Mouse (Mus musculus): ENCODE results near the gene Acsbg1.
"Not testable (repeated sequence)": the region's sequence is repeated elsewhere in the genome, so short reads cannot be mapped to it uniquely, and the experiment has no call there.

Gene Acsbg1

DNA sequence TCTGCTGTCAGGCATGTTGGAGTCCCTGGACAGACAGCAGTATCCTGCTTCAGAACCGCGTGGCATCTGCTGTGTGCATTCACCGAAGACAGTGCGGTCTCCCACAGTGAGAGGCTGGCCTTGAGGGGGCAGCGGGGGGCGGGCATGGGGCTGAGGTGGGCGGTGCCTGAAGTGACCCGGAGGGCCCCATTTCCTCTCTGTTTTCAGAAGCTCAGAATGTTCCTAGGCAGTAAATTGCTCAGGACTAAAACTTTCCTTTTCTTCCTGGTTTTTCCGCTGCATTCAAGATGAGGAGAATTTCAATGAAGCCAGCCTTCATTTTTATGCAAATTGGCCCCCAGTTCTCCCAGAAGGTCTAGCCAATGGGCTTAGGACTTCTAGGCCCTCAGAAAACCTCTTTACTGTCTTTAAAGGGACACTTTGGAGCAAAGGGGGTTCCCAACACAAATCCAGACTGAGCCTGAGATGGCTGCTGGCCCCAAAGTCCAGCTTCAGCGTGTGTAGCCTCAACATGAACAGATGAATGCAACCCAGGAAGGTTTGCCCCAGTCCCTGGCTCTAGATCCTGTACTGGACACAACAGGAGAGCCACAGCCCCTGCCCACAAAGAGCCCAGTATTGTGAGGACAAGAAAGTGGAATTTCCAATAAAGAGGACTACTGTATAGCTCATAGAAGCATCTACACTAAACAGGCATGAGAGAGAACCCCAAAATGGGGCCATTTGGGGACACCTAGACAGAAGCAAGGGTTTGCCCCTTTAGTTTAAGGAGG, at the start of gene Acsbg1:
Gene Acsbg1, minus strand, starts transcription at position 266 of the 773 bp plus-strand sequence.
- peak; percentile 29 for DNase-seq

DNA sequence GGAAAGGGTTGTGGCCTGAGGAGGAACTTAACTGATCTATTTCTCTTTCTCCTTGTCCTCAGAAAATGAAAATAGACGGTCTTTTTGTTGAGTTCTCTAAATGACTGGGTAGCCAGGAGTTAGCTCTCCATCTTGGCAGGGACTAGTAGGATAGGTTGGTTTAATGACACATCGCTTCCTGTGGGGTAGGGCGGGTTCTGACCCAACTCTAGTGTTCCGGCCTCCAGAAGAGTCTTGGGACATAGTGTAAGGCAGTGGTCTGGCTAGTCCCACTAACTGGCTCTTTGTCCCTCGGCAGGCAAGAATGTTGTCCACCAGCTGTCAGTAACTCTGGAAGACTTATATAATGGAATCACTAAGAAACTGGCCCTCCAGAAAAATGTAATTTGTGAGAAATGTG, 46.4 kb upstream of the Acsbg1 start:
- no peak for DNase-seq

DNA sequence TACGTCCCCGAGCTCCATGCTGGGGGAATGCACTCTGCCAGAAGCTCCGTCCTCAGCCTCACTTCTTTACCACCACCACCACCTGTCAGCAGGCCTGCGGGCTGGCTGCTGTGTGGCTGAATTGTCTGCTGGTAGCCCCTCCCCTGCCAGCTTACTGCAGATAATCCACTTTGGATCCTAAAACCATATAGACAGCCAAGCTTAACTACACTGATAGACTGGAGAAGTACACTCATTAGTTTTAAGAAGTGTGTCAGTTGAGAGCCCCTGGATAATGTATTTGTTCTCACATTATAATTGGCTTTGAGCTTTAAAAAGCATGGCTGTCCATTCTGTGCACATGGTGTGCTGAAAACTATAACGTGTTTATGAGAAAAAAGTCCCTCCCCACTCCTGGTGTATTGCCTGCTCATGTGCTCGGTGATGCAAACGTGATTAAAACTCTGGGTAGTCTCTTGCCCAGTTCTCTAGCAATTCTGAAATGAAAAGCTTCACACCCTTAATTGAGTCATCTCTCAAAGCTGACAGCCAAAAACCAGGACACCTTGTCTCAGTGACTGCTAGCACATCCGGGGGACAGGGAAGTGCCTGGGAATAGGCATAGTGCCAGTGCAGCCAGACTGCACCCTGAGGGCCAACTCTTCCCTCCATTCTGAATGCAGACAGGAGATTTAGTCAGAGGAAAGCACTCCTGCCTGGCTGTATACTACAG, 45.8 kb upstream of the Acsbg1 start:
- DNase-seq: peak; percentile 41

DNA sequence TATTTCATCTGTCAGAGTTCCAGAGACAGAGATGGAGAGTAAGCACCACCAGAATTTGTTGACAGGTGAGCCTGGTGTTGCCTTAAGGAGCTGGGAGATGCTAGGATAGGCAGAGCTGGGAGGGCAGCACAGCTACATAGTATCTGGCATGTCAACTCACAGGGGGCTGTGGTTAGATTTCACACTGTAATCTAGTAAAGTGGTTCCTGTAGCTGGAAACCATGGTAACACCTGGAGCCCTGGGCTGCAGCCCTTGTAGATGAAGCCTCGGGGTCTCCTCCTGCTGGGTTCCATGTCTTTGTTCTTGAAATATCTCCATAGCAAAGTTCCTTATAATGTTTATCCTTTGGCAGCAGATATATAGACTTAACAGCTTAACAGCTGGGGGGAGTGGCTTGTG, 43.9 kb upstream of the Acsbg1 start:
- DNase-seq: no peak

DNA sequence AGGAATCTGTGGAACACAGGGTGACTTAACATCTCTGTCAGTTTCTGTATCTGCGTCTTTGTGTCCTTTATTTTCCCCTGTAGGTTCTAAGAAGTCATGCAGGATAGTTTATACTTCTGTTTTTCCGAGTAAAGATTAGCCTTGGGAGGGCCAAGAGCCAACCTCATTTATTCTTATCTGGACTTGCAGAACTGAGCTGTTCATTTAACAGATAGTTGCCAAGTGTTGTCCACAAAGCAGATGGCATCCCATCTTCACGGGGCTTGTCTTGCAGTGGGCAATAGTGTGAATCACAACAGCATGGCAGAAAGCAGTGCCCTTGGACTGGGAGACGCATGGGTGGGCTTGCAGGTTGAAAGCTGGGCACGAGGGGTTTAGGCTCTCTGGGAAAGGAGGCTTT, 42.7 kb upstream of the Acsbg1 start:
- DNase-seq: no peak

DNA sequence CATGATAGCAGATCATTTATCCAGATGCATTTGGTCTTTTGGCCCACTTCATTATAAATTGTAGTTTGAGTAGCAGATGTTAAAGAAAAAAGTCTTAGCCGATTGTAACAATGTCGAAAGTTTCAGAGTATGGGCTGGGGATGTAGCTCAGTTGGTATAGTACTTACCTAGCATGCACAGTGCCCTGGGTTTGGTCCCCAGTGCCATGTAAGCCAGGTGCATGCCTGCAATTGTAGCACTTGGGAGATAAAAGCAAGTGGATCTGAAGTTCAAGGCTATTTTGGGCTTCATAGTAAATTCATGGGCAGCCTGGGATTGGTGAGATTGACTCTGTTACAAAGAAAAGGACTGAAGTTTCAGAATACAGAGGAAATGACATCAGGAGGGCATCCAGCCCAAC, 40.9 kb upstream of the Acsbg1 start:
- no peak for DNase-seq

DNA sequence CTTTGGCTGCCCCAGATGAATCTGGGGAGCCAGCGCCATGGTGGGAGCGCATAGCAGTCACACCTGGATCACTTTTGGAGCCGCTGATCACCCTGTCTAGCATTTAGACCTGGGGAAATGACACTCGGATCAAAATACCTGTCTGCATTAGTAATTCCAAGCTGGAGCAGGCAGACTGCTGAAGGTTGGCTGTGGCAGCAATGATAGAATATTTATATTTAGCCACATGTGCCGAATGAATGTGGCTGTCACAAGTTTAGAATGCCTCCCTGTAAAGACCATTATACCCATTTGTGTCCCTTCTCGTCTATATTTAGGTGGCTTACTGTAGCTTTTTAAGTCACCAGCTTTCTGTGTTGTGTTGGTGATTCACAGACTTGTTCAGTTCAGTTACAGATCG, 39.1 kb upstream of the Acsbg1 start:
- DNase-seq: no peak

DNA sequence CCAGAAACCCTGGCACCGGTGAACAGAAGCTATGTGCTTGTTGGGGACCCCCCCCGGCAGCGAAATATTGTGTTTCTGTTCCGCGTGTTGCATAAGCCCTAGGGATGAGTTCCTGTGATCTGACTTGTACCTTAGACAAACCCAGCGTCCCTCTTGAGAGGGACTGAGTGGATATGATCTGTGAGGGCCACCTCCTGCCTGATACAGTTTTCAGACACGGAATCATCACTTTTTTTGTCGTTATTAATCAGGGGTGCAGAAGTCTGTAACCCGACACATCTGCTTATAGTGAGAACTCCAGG, 38.5 kb upstream of the Acsbg1 start:
- DNase-seq: peak; percentile 26

DNA sequence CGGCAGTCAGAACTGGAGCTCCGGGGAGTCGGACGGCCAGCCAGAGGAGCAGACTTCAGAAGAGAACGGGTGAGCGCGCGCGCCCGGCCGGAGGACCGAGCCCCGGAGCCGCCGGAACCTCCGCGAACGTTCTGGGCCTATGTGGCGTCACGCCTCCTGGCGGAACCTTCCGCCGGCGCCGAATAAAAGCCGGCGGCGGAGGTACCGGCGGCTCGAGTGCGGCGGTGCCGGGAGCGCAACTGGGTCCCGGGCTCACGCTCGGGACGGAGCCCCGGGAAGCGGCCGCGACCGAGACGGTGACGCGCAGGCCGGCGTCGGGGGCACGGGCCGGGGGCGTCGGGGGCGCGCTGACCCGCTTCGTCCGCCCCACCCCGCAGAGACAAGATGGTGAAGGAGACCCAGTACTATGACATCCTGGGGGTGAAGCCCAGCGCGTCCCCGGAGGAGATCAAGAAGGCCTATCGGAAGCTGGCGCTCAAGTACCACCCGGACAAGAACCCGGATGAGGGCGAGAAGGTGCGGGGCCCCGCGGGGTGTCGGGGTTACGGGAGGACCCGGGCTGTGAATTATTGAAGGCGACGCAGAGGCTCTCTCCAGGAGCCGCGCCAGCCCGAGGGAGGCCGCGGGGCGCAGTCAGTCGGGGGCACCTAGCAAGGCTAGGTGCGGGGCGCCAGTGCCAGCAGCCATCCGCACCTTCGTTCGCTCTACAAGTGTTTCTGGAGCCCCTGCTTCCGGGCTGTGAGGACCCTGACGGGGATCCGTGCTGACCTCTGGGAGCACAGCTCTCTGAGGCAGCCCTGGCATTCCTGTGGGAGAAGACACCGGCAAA, 37.9 kb upstream of the Acsbg1 start:
- peak; percentile 82 for DNase-seq

DNA sequence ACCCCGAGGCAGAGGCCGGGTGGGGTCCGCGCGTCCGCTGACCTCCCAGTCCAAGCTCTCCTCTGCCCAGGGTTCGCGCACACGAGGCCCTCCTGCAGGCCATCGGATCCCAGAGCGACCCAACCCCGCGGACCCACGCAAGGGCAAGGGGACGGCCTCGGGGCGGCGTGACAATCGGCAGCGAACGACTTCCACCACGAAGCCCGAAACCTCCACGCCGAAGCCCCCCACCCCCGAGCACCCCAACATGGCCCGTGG, 37.3 kb upstream of the Acsbg1 start:
- DNase-seq: no peak

DNA sequence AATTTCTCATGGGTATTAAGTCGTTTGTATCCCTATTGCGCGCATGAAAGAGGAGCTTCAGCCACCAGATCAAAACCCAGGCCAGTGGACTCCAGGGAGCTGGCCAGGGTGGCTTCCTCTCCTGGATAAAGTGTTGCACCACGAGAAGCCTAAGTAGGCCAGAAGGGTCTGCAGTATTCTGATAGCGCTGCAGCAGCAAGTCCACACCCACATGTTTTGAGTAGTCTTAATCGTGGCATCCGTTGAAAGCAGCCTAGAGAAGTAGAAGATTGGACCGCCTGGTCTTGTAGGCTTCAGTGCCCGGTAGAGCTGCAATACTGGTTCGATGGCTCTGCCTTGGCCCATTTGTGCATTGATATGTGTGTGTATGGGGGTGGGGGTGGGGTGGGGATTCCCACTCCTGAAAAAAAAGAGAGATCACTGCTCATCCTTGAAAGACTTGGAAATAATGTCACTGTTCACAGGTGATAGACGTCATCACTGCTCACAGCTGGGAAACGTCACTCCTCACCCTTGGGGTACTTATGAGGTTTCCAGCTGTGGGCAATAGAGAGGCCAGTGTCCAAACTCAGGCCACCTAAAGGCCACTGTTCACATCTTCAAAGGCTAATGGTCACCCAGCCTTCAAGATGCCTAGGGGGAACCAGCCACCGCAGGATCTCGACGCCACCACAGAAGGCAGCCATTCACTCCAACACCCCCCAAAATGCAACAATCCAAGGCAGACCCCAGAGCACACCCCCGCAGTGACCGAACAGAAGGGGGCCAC, 36.8 kb upstream of the Acsbg1 start, which contains the start of gene Dnaja4:
Gene Dnaja4, plus strand, starts transcription at position 556 of the 769 bp plus-strand sequence.
- no peak for DNase-seq

DNA sequence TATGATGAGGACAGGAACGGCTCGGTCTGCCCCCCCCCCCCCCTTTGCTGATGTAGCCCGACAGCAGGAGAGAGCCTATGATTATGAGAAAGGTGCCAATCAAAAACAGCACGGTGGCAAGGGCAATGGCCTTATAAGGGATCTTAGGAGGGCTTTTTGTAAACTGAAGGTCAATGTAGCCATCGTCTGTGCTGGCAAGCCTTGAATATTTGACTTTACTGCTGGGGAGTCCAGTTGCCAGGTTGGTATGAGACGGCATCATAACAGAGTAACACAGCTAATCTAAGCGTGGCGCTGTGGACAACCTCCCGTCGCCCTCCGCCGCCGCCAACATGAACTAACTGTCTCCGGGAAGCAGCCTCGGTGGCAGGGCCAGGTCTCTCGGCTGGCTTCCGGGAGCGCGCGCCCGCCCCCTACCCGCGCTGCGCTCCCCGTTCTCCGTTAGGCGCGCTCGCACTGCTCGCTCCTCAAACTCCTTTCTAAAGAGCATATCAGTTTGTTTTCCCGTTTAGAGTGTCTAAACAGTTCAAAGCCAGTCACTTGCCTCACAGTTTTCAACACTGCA, 29.7 kb upstream of the Acsbg1 start:
- DNase-seq: not testable (repeated sequence)

DNA sequence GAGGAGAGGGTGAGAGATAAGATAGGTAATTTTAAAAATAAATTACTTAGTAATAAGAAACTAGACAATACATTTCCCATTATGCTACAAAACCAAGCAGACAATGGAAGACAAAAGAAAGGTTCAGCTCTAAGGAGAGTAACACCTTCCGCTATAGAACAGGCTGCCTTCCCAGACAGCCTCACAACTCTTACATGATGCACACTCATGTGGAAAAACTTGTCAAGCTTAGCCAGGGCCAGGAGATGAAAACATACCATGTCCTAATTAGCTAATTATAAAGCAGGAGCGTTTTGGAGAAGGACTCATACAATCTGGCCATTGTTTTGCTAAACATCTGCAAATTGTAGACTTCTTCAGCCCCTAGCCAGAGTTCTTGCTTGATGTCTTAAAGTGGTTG, 29.0 kb upstream of the Acsbg1 start:
- not testable (repeated sequence) for DNase-seq

DNA sequence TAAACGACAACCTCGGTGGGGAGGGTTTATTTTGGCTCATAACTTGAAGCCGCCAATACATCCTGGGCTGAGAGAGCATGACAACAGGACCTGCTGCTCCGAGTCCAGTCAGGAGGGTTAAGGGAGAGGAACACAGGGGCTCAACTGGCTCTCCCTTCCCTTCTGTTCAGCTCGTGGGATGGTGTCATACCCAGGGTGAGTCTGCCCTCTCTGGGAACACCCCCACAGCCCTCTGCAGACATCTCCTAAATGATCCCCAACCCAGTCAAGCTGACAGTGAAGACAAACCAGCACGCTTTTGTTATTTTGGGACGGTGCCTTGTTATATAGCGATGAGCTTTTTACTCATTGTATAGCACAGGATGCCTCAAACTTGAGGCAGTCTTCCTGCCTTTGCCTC, 27.8 kb upstream of the Acsbg1 start:
- no peak for DNase-seq

DNA sequence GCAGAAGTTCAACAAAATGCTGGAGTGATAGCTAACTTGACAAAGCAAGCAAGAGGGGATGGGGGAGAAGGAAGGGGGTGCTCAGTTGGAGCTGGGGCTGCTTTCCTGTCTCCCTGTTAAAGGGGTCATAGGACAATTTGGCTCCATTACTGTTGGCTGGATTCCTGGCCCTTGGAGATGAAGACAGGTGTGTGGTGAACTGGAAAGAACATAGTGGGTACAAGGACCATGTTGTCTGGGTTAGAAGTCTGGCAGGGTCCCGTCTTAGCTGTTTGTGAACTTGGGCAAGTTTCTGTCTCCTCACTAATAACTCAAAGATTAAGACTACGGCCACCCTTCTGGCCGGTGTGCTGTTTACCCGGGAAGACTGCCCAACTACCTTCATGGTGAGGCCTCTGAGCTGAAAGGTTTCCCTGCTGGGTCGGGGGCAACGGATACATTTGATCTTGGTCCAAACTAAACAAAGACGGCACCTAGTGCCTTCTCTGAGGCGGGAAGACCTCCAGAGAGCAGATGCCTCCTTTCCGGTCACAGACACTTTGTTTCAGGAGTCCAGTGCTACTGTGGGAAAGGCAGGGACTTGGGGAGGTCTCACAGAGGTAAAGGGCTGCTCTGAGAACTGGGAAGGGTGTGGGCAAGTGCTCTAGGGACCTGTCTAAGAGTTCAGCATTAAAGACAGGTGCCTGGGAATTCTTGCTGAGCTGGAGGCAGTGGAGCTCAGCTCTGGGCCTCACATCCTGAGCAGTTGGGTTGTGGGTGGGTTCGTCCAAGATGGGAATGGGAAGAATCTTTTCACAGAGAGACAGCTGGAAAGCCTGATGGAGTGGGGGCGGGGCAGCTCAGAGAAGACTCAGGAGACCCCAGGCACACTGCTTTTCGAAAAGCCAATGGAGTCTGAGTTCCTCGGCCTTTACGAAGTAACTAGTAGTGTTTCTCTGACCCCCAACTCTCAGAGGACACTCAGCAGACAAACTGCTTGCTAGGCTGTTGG, 25.9 kb upstream of the Acsbg1 start:
- no peak for DNase-seq

DNA sequence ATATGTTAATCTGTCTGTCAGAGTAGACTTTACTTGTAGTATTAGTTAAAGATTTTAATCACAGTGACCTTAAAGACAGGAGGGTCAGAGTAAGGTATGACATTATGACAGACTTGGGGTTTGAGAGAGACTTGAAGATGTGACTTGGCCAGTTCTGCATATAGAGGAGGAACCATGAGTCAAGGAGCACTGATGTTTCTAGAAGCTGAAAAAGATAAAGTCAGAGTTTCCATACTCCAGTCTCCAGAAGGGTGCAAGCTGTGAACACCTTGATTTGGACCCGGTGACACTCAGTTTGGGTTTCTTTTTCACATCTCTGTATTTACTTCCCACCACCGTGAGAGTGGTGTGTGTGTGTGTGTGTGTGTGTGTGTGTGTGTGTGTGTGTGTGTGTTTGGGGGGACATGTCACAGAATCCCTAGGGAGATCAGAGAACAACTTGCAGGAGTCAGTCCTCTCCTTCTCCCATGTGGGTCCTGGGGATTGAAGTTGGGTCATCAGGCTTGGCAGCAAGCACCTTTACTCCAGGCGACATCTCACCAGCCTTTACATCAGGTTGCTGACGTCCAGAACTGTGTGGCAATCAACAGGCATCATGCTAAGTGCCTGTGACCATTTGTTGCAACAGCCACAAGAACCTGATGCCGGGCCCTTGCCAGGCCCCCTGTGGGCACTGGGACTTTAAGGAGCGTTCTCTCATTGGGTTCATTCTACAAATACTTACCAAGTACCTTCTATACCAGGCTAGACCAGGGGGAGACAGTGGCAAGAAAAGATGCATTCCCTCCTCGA, 22.3 kb upstream of the Acsbg1 start:
- DNase-seq: no peak

DNA sequence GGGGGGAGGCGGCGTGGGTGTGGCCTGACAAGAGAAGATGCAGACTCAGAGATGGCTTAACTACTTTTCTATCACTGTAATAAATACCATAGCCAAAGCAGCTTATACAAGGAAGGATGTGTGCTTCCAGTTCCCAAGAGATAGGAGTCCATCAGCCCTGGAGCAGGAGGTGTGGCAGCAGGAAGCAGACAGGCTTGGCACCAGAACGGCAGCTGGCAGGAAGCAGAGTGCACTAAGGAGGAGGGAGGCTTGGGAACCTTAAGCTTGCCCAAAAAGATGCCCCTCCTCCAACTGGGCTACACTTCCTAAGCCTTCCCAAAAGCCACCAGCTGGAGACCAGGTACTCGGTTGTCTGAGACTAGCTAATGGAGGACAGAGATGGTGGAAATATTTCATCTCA, 21.2 kb upstream of the Acsbg1 start:
- DNase-seq: no peak

DNA sequence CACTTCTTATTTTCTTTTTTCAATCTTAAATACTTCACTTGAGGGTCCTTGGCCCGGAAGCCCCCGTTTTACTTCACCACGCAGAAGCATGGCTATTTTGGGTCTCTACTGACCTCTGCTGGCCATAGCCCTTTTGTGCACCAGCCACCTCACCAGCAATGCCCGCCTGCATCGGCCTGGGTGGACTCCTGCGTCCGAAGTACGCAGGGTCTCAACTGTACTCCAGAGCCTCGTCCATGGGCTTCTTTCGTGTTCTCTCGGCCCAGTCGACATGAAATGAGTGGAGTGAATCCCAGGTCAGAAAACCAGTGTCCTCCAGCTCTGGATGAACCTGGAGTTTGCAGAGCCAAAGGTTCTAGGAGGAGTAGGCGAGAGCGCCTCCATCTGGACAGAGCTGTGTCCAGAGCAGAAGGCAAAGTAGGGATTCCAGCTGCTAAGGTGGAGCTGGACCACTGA, 14.9 kb upstream of the Acsbg1 start:
- peak; percentile 70 for DNase-seq

DNA sequence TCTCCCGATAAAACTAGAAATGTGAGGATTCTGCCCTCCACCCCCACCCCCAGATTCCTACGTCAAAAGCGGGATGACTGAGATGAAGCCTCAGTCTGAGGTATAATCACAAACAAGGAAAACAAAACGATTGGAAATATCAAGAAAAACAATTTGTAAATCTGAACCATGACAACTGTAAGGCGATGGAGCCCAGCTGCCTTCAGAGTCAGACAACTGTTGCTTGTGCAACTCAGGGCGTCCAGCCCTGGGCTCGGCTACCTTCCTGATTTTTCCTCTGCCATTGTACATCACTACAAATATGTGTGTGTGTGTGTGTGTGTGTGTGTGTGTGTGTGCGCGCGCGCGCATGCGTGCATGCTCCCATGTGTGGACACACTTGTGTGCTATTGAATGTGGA, 12.2 kb upstream of the Acsbg1 start:
- DNase-seq: no peak

DNA sequence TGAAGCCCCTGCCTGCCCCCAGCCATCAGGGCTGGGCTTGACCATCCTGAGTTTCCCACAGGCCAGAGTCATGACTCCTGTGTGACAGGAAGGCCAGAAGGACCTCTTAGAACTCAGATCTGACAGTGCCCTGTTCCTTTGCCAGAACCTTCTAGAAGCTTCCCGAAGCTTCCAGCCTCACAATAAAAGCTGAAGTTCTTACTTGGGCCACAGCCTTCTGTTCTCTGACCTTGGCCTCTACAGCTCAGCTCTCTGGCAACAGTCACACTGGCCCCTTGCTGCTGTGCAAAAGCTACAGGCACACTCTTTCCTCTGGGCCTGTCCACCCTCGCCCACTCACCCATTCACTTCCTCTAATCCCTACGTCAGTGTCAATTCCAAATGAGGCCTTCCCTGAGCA, 10.3 kb upstream of the Acsbg1 start:
- DNase-seq: no peak

DNA sequence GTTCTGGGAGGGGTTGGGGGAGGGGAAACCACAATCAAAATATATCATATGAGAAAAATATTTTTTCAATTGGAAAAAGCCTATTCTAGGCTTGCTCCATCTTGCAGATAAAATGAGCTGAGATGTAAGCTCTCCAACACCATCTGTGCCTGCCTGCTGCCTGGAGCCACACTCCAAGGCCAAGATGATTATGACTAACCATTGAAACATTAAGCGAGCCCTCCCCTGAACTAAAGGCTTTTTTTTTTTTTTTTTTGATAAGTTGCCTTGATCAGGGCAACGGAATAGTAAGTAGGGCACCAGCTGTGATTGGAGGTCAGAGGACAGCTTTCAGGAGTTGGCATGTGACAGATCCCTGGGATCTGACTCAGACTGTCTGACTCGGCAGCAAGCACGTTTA, 6.8 kb upstream of the Acsbg1 start:
- peak; percentile 48 for DNase-seq

Measured in right cerebral cortex, adult 18-20 months (tissue).